Mouse (Mus musculus): ENCODE measurements around the gene Card11. TPM values are rescaled to one million over a fixed set of nuclear protein-coding genes. Genes with fewer than 3 reads are reported as not detected.

The Card11 gene
- polyA plus RNA-seq, 1 experiment: 0.33 TPM

GRCm38 (mm10) chr5:140824126-140824525 is 176.3 kb downstream of the Card11 start:
- H3K27ac ChIP-seq (ENCODE audit: insufficient read depth, low read length): no peak overlapping the region
- H3K4me1 ChIP-seq (ENCODE audit: control insufficient read depth, insufficient read depth, low read length): peaks cover 11% of the 10 kb centered on the region
- no peak for TF ChIP-seq POLR2A (IDR thresholded peaks at IDR 0.05; ENCODE audit: extremely low read depth, insufficient read depth, low read length)
- TF ChIP-seq CTCF (IDR thresholded peaks at IDR 0.05; ENCODE audit: extremely low read depth, insufficient read depth, low read length): no peak
- H3K4me3 ChIP-seq (ENCODE audit: insufficient read depth, low read length): no peak overlapping the region

GRCm38 (mm10) chr5:140823386-140823785 is 177.0 kb downstream of the Card11 start:
- H3K27ac ChIP-seq (ENCODE audit: insufficient read depth, low read length): no peak overlapping the region
- no peak for TF ChIP-seq POLR2A (IDR thresholded peaks at IDR 0.05; ENCODE audit: extremely low read depth, insufficient read depth, low read length)
- H3K4me3 ChIP-seq (ENCODE audit: insufficient read depth, low read length): no peak overlapping the region
- peaks cover 8% of the 10 kb centered on the region for H3K4me1 ChIP-seq (ENCODE audit: control insufficient read depth, insufficient read depth, low read length)

Other genes with a start within 250 kb of the Card11 start
- 90.0 and 94.4 TPM in 2 replicates for gene Gna12, start 170.2 kb downstream of the Card11 start, polyA plus RNA-seq (2012; rRNA removed)
- gene Sdk1, start 240.9 kb upstream of the Card11 start, polyA plus RNA-seq (2012; rRNA removed): 2.5 and 3.3 TPM in 2 replicates